Mouse (Mus musculus) brain, embryonic 14.5 days (tissue): Measurements from ENCODE around the gene Ubr4.

Experiments used
- CTCF ChIP-seq: fragments of 200-500 bp; IDR thresholded peaks from 2 replicates; pipeline ENCODE4 v1.5.1; 2012; ENCODE audit warnings: inconsistent platforms, mild to moderate bottlenecking, moderate library complexity, borderline replicate concordance; ENCODE audit not compliant: insufficient read depth, insufficient read length; ENCODE audit errors: extremely low read depth
- POLR2A ChIP-seq: fragments of 200-500 bp; IDR thresholded peaks from 2 replicates; pipeline ENCODE4 v1.6.1; 2012; ENCODE audit warnings: mild to moderate bottlenecking, inconsistent platforms, borderline replicate concordance; ENCODE audit not compliant: poor library complexity, insufficient read depth, insufficient read length, severe bottlenecking; ENCODE audit errors: extremely low read depth

DNA sequence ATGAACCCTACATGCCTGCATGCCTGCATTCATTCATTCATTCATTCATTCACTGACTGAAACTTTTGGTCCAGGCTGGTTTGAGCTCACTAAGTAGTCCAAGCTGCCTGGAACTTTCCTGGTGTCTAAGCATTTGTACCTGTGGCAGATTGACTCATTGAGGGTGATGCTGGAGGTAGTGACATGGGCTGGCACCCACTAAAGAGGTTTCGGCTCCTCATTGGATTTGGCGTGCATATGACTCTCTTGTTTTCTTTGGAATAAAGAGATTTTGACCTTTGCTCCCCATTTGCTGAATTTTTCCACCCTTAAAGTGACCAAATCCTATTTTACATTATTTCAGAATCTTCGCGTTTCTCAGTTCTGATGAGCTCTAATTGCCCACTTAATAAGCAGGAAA, 37.1 kb downstream of the Ubr4 start:
- TF ChIP-seq CTCF, result no peak
- no peak for TF ChIP-seq POLR2A
